Mouse (Mus musculus) C2C12 (cell line): ENCODE measurements around the gene Olfr967. TPM values are rescaled to one million over a fixed set of nuclear protein-coding genes. Genes with fewer than 3 reads are reported as not detected.

Source experiments
- H3K27me3 ChIP-seq: one replicate; pipeline ENCODE4 v1.6.1; 2011; ENCODE audit not compliant: control insufficient read depth, insufficient read depth, insufficient read length
- H3K36me3 ChIP-seq: one replicate; pipeline ENCODE4 v1.6.1; 2011; ENCODE audit not compliant: control insufficient read depth, insufficient read depth
- H3K4me3 ChIP-seq: one replicate; pipeline ENCODE4 v1.5.1; 2011; ENCODE audit warnings: mild to moderate bottlenecking, control low read depth; ENCODE audit not compliant: poor library complexity, insufficient read depth, severe bottlenecking
- H3K79me2 ChIP-seq: one replicate; pipeline ENCODE4 v1.6.1; 2011; ENCODE audit not compliant: control insufficient read depth, insufficient read depth
- H3K79me3 ChIP-seq: one replicate; pipeline ENCODE4 v1.6.1; 2011; ENCODE audit warnings: low read depth, control low read depth
- H3ac ChIP-seq: one replicate; pipeline ENCODE3; 2011; ENCODE audit warnings: low read depth; ENCODE audit not compliant: control insufficient read depth, insufficient read length
- CEBPB ChIP-seq: IDR thresholded peaks from one replicate; pipeline ENCODE4 v1.6.1; 2011; ENCODE audit warnings: low read depth, mild to moderate bottlenecking, control low read depth, moderate library complexity
- CTCF ChIP-seq: IDR thresholded peaks from one replicate; pipeline ENCODE4 v1.5.1; 2011; ENCODE audit not compliant: control insufficient read depth, insufficient read depth, insufficient read length
- FOSL1 ChIP-seq: IDR thresholded peaks from one replicate; pipeline ENCODE4 v1.8.0; 2011; ENCODE audit warnings: mild to moderate bottlenecking, low read length; ENCODE audit not compliant: poor library complexity, insufficient read depth, severe bottlenecking
- MAX ChIP-seq: IDR thresholded peaks from one replicate; pipeline ENCODE4 v1.6.1; 2011; ENCODE audit warnings: mild to moderate bottlenecking, control low read depth
- MYOD1 ChIP-seq: IDR thresholded peaks from one replicate; pipeline ENCODE4 v1.6.1; 2011; ENCODE audit warnings: low read depth; ENCODE audit not compliant: control insufficient read depth, insufficient read length
- MYOG ChIP-seq: IDR thresholded peaks from one replicate; pipeline ENCODE4 v1.6.1; 2011; ENCODE audit not compliant: control insufficient read depth, insufficient read length; ENCODE audit errors: extremely low read depth
- USF1 ChIP-seq: IDR thresholded peaks from one replicate; pipeline ENCODE4 v1.6.1; 2011; ENCODE audit warnings: low read depth, mild to moderate bottlenecking, control low read depth, moderate library complexity
- polyA plus RNA-seq: library from polyadenylated mRNA; unstranded; fragments of >200 nt; fragmentation: generic; extraction: Trizol; gene quantifications from one replicate; pipeline ENCODE4 v1.2.1, GENCODE M21; 2012; ENCODE audit warnings: missing spikeins

Gene Olfr967
- polyA plus RNA-seq, 1 experiment, result not detected

- H3K36me3 ChIP-seq, result no peaks in the 10 kb centered on the region
- no peaks in the 10 kb centered on the region for H3K79me2 ChIP-seq
- no peak overlapping the region for H3K4me3 ChIP-seq
- H3K27me3 ChIP-seq, result no peaks in the 10 kb centered on the region
- H3K79me3 ChIP-seq, result no peaks in the 10 kb centered on the region
- no peak for TF ChIP-seq CEBPB
- TF ChIP-seq MYOG, result no peak
- TF ChIP-seq USF1, result no peak
- no peak for TF ChIP-seq MAX
- no peak for TF ChIP-seq MYOD1
- TF ChIP-seq CTCF, result no peak
- no peak for TF ChIP-seq FOSL1
- no peak overlapping the region for H3ac ChIP-seq
Observed at GRCm38 (mm10) chr9:39746428-39746827, 379 bp downstream of the Olfr967 start.

DNA sequence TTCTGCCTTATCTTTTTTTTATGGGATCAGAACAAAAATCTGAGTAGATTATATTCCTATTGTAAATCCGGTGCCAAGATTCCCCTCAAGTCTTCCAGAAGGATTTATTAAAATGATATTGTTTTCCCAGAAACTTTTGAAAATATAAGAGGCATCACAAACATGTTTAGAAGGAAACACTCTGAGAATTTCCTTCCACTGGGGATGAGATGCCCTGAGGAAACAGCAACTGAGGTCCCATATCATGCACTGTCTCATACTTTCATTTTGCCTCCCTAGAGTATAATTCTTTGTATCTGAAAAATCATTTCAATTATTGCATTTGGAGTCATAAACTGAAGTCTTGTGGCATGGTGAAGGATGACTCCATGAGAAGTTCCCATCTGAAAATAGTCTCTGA lies 37.1 kb downstream of the Olfr967 start, which contains the start of gene Olfr968:
Gene Olfr968 (minus strand): TSS at position 101 of the 400 bp plus-strand sequence.
- no peaks in the 10 kb centered on the region for H3K79me2 ChIP-seq
- no peaks in the 10 kb centered on the region for H3K79me3 ChIP-seq
- TF ChIP-seq CTCF (no peak), USF1 (no peak), MYOG (no peak), MAX (no peak), MYOD1 (no peak), CEBPB (no peak), FOSL1 (no peak)
- no peaks in the 10 kb centered on the region for H3K27me3 ChIP-seq
- H3K36me3 ChIP-seq, result no peaks in the 10 kb centered on the region
- no peak within 1 kb of the TSS for H3K4me3 ChIP-seq
- no peak within 1 kb of the TSS for H3ac ChIP-seq

DNA sequence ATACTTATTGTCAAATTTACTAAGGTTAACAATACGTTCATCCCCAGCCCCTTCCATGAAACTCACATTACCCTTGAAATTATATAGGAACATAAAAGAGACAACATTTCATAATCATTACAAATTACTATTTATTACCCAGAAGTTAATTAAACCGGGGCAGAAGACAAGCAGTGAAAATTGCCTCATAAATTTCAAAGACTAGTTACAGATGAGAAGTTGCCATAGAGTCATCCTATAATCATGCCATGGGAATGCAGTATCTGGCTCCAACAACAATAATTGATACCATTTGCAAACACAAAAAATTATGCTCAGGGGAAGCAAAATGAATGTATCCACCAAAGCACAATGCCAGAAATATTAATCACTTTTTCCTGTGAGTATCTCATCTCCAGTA lies 44.5 kb downstream of the Olfr967 start, which contains the start of gene Olfr969:
Gene Olfr969 (plus strand): TSS at position 388 of the 400 bp plus-strand sequence.
- Histone ChIP-seq H3K27me3 (no peaks in the 10 kb centered on the region), H3K79me2 (no peaks in the 10 kb centered on the region), H3K4me3 (no peak within 1 kb of the TSS), H3ac (no peak within 1 kb of the TSS), H3K36me3 (no peaks in the 10 kb centered on the region), H3K79me3 (no peaks in the 10 kb centered on the region)
- no peak for TF ChIP-seq MAX
- TF ChIP-seq CTCF, result no peak
- no peak for TF ChIP-seq CEBPB
- no peak for TF ChIP-seq MYOG
- no peak for TF ChIP-seq MYOD1
- no peak for TF ChIP-seq USF1
- TF ChIP-seq FOSL1, result no peak

Other genes with a start within 250 kb of the Olfr967 start
- gene Olfr957, start 230.4 kb upstream of the Olfr967 start, polyA plus RNA-seq, result not detected
- not detected for gene Olfr958, start 192.2 kb upstream of the Olfr967 start, polyA plus RNA-seq
- gene Olfr959, start 170.7 kb upstream of the Olfr967 start, polyA plus RNA-seq, result not detected
- gene AW551984, start 141.8 kb upstream of the Olfr967 start, polyA plus RNA-seq, result not detected
- gene Olfr148, start 135.6 kb upstream of the Olfr967 start, polyA plus RNA-seq, result not detected
- not detected for gene Olfr960, start 124.9 kb upstream of the Olfr967 start, polyA plus RNA-seq
- gene Olfr961, start 101.2 kb upstream of the Olfr967 start, polyA plus RNA-seq, result not detected
- not detected for gene Olfr963, start 79.0 kb upstream of the Olfr967 start, polyA plus RNA-seq
- gene Olfr149, start 39.1 kb upstream of the Olfr967 start, polyA plus RNA-seq, result 0.04 TPM
- gene Olfr965, start 34.9 kb upstream of the Olfr967 start, polyA plus RNA-seq, result not detected
- gene Olfr150, start 15.3 kb upstream of the Olfr967 start, polyA plus RNA-seq, result not detected
- not detected for gene Olfr968, start 37.0 kb downstream of the Olfr967 start, polyA plus RNA-seq
- not detected for gene Olfr969, start 44.7 kb downstream of the Olfr967 start, polyA plus RNA-seq
- not detected for gene Olfr970, start 62.6 kb downstream of the Olfr967 start, polyA plus RNA-seq
- not detected for gene Olfr971, start 90.6 kb downstream of the Olfr967 start, polyA plus RNA-seq
- not detected for gene Olfr972, start 120.2 kb downstream of the Olfr967 start, polyA plus RNA-seq
- not detected for gene Olfr229, start 161.1 kb downstream of the Olfr967 start, polyA plus RNA-seq
- not detected for gene Olfr974, start 191.3 kb downstream of the Olfr967 start, polyA plus RNA-seq
- not detected for gene Olfr975, start 205.8 kb downstream of the Olfr967 start, polyA plus RNA-seq
- gene Olfr976, start 214.9 kb downstream of the Olfr967 start, polyA plus RNA-seq, result not detected
- gene Olfr978, start 245.9 kb downstream of the Olfr967 start, polyA plus RNA-seq, result not detected